Comparison of ENCODE assay signal across 8 mouse cellular contexts in the genomic region with DNA sequence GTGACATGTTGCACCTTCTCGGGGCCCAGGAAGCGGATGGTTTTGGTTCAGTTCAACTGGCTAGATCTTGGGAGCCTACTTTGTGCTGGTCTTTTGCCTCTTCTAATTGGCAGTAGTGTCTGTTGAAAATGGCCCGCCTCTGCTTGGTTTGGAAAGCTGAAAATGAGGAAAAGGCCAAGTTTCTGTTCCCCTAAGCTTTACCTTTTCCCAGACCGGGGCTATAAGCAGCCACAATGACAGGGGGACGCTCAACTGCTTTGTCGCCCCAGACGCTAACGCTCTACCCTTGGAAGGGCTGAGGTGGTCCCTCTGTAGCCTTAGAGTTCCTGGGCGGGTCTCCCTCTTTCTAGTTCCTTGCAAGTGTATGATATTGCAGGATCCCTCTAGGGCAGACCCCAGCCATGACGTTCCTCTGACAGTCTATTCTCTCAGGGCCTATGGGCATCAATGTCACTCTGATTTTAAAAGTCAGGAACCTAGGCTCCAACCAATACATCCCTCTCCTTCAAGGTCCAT.
DNase-seq lines count a peak whose midpoint lies in the region; ATAC-seq and TF ChIP-seq lines count a peak whose summit lies in the region.

No protein-coding gene starts in this region.

- no peak overlapping the region for H3K9ac ChIP-seq in kidney, embryonic 14.5 days (ENCODE audit: low read depth, low read length)
- H3K9ac ChIP-seq in embryonic facial prominence, embryonic 11.5 days (replicated peaks; ENCODE audit: low read length), result peak overlapping the region; percentile 55
- H3K9ac ChIP-seq in hindbrain, postnatal 0 days (replicated peaks; ENCODE audit: low read length), result peak overlapping the region; percentile 38; the same call in 1 of the 2 replicates
- H3K9ac ChIP-seq in midbrain, embryonic 14.5 days (replicated peaks; ENCODE audit: low read length), result no peak overlapping the region

- no peak for TF ChIP-seq CTCF in hindbrain, postnatal 0 days (IDR thresholded peaks at IDR 0.05; ENCODE audit: low read depth)

- peak overlapping the region; percentile 78 for H3K27ac ChIP-seq in kidney, embryonic 14.5 days (ENCODE audit: low read depth, low read length)
- H3K27ac ChIP-seq in embryonic facial prominence, embryonic 11.5 days (replicated peaks; ENCODE audit: low read depth, low read length), result peak overlapping the region; percentile 87
- H3K27ac ChIP-seq in hindbrain, postnatal 0 days, result peak overlapping the region; percentile 81
- peak overlapping the region; percentile 94 for H3K27ac ChIP-seq in midbrain, embryonic 14.5 days (replicated peaks; ENCODE audit: low read depth, low read length)

- no peaks in the 10 kb centered on the region for H3K9me3 ChIP-seq in kidney, embryonic 14.5 days (ENCODE audit: control insufficient read depth, low read length)
- no peaks in the 10 kb centered on the region for H3K9me3 ChIP-seq in embryonic facial prominence, embryonic 11.5 days (replicated peaks; ENCODE audit: control insufficient read depth, low read length)
- no peaks in the 10 kb centered on the region for H3K9me3 ChIP-seq in hindbrain, postnatal 0 days (ENCODE audit: low read length)
- H3K9me3 ChIP-seq in midbrain, embryonic 14.5 days (ENCODE audit: control insufficient read depth, low read length), result no peaks in the 10 kb centered on the region

- H3K4me1 ChIP-seq in kidney, embryonic 14.5 days (ENCODE audit: control insufficient read depth, insufficient read depth, low read length), result peaks cover 20% of the 10 kb centered on the region; the same call in 1 of the 2 replicates
- H3K4me1 ChIP-seq in embryonic facial prominence, embryonic 11.5 days (ENCODE audit: control insufficient read depth, insufficient read depth, low read length), result no peaks in the 10 kb centered on the region; the same call in 1 of the 2 replicates
- H3K4me1 ChIP-seq in hindbrain, postnatal 0 days (ENCODE audit: insufficient read depth, low read length), result peaks cover 19% of the 10 kb centered on the region
- H3K4me1 ChIP-seq in midbrain, embryonic 14.5 days (ENCODE audit: control insufficient read depth, insufficient read depth, low read length), result peaks cover 26% of the 10 kb centered on the region

- WGBS in kidney, embryonic 14.5 days, result 46% methylated on average over 10 of the region's 10 CpGs
- WGBS in embryonic facial prominence, embryonic 11.5 days, result 39% methylated on average over 10 of the region's 10 CpGs
- WGBS in hindbrain, postnatal 0 days, result 24% methylated on average over 10 of the region's 10 CpGs
- 11% methylated on average over 10 of the region's 10 CpGs for WGBS in midbrain, embryonic 14.5 days

- DNase-seq in kidney, postnatal 14 days, result no peak
- no peak for DNase-seq in embryonic facial prominence, embryonic 11.5 days (ENCODE audit: low spot score)
- DNase-seq in hindbrain, postnatal 0 days (ENCODE audit: low spot score), result no peak
- no peak for DNase-seq in midbrain, embryonic 14.5 days
- no peak for DNase-seq in embryo, embryonic 11 days
- DNase-seq in embryo, embryonic 10 days (ENCODE audit: low spot score), result no peak
- no peak for DNase-seq in adrenal gland, adult 8-10 months

- no peaks in the 10 kb centered on the region for H3K27me3 ChIP-seq in kidney, embryonic 14.5 days (ENCODE audit: control insufficient read depth, insufficient read depth, low read length)
- no peaks in the 10 kb centered on the region for H3K27me3 ChIP-seq in embryonic facial prominence, embryonic 11.5 days (ENCODE audit: control insufficient read depth, insufficient read depth, low read length)
- no peaks in the 10 kb centered on the region for H3K27me3 ChIP-seq in hindbrain, postnatal 0 days (ENCODE audit: insufficient read depth, low read length)
- no peaks in the 10 kb centered on the region for H3K27me3 ChIP-seq in midbrain, embryonic 14.5 days (ENCODE audit: control insufficient read depth, insufficient read depth, low read length)

- 0 out of 2 replicates have a peak, but pooled peaks have one; percentile 25 for ATAC-seq in kidney, embryonic 14.5 days (ENCODE audit: low FRiP score, low TSS enrichment)
- no peak for ATAC-seq in embryonic facial prominence, embryonic 11.5 days (replicated peaks; ENCODE audit: insufficient number of reproducible peaks, low FRiP score, low TSS enrichment, low read depth)
- no peak for ATAC-seq in hindbrain, postnatal 0 days
- ATAC-seq in midbrain, embryonic 14.5 days (ENCODE audit: low FRiP score, low TSS enrichment), result peak; percentile 25; the same call in 1 of the 2 replicates

- no peak overlapping the region; the same call in 1 of the 2 replicates for H3K4me3 ChIP-seq in kidney, embryonic 14.5 days (ENCODE audit: low read length)
- no peak overlapping the region for H3K4me3 ChIP-seq in embryonic facial prominence, embryonic 11.5 days (ENCODE audit: low read depth, low read length)
- no peak overlapping the region; the same call in 1 of the 2 replicates for H3K4me3 ChIP-seq in hindbrain, postnatal 0 days (ENCODE audit: low read length)
- H3K4me3 ChIP-seq in midbrain, embryonic 14.5 days (replicated peaks; ENCODE audit: low read depth, low read length), result 0 out of 2 replicates have a peak overlapping the region, but pooled peaks have one; percentile 5

- no peaks in the 10 kb centered on the region for H3K36me3 ChIP-seq in kidney, embryonic 14.5 days (ENCODE audit: control insufficient read depth, insufficient read depth, low read length)
- H3K36me3 ChIP-seq in embryonic facial prominence, embryonic 11.5 days (replicated peaks; ENCODE audit: control insufficient read depth, insufficient read depth, low read depth, low read length), result no peaks in the 10 kb centered on the region
- no peaks in the 10 kb centered on the region for H3K36me3 ChIP-seq in hindbrain, postnatal 0 days (ENCODE audit: insufficient read depth, low read length)
- H3K36me3 ChIP-seq in midbrain, embryonic 14.5 days (ENCODE audit: control insufficient read depth, insufficient read depth, low read length), result no peaks in the 10 kb centered on the region

- H3K4me2 ChIP-seq in kidney, embryonic 14.5 days (replicated peaks; ENCODE audit: low read depth, low read length), result peak overlapping the region; percentile 40
- peak overlapping the region; percentile 44 for H3K4me2 ChIP-seq in embryonic facial prominence, embryonic 11.5 days (ENCODE audit: low read depth, low read length)
- H3K4me2 ChIP-seq in hindbrain, postnatal 0 days (ENCODE audit: low read depth, low read length), result peak overlapping the region; percentile 51
- H3K4me2 ChIP-seq in midbrain, embryonic 14.5 days (ENCODE audit: low read length), result peak overlapping the region; percentile 53

Comparison
In these comparisons a context has a peak if more than half of its experiments do, and no peak if none do; other contexts are left out.
1. ATAC-seq: peak in kidney, embryonic 14.5 days (single experiment) and midbrain, embryonic 14.5 days (single experiment); none in embryonic facial prominence, embryonic 11.5 days (single experiment) and hindbrain, postnatal 0 days (single experiment).
2. H3K9ac ChIP-seq: peak in embryonic facial prominence, embryonic 11.5 days (single experiment) and hindbrain, postnatal 0 days (single experiment); none in kidney, embryonic 14.5 days (single experiment) and midbrain, embryonic 14.5 days (single experiment).
3. Peak in every context shown above with its lines, with median percentiles within 50 percentile points of each other: H3K27ac ChIP-seq and H3K4me2 ChIP-seq.